Mouse (Mus musculus): ENCODE data around the gene Clps. TPM values are rescaled to one million over a fixed set of nuclear protein-coding genes. Genes with fewer than 3 reads are reported as not detected.

Clps gene
- 1,810 and 2,508 TPM in 2 replicates for polyA plus RNA-seq (2015; fragmentation: Nextera tagmentation; extraction: Ambion mirVana)

DNA sequence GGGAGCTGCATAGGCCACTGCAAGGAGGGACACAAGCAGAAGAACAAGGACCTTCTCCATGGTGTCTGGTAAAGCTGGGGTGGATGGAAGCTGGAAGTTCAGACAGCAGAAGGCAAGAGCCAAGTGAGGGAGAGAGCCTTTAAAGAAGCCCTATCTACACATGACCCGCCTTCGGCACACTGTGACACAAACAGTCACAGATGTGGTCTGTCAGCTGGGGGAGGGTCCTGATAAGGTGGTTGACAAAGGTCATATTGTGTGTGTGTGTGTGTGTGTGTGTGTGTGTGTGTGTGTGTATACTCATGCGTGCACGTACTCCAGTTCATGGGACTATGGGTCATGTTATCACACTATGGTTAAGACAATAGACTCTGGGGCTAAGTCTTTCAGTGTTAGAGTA lies at the start of gene Clps:
Gene Clps, minus strand, starts transcription at position 169 of the 400 bp plus-strand sequence.
- Histone ChIP-seq H3K9me3 (ENCODE audit: control insufficient read depth, low read length) (no peaks in the 10 kb centered on the region), H3K4me2 (ENCODE audit: low read depth, low read length) (no peak within 1 kb of the TSS), H3K27ac (ENCODE audit: low read length) (peak within 1 kb of the TSS; percentile 31), H3K27me3 (replicated peaks; ENCODE audit: control insufficient read depth, insufficient read depth, low read length) (no peaks in the 10 kb centered on the region), H3K9ac (ENCODE audit: low read depth, low read length) (no peak within 1 kb of the TSS), H3K4me1 (ENCODE audit: control insufficient read depth, insufficient read depth, low read length) (peaks cover 12% of the 10 kb centered on the region), H3K4me3 (ENCODE audit: low read length) (no peak within 1 kb of the TSS), H3K36me3 (ENCODE audit: control insufficient read depth, insufficient read depth, low read length) (no peaks in the 10 kb centered on the region)
- 61% methylated on average over 4 of the region's 4 CpGs for WGBS
- no peak; the same call in 1 of the 2 replicates for ATAC-seq

- H3K27ac ChIP-seq (ENCODE audit: low read length), result no peak overlapping the region
- H3K9ac ChIP-seq (ENCODE audit: low read depth, low read length), result no peak overlapping the region
- H3K36me3 ChIP-seq (ENCODE audit: control insufficient read depth, insufficient read depth, low read length), result peaks cover 3% of the 10 kb centered on the region; the same call in 1 of the 2 replicates
- no peaks in the 10 kb centered on the region for H3K4me1 ChIP-seq (ENCODE audit: control insufficient read depth, insufficient read depth, low read length)
- no peak overlapping the region for H3K4me3 ChIP-seq (ENCODE audit: low read length)
- WGBS, result 76% methylated on average over 3 of the region's 3 CpGs
- no peak overlapping the region for H3K4me2 ChIP-seq (ENCODE audit: low read depth, low read length)
- no peaks in the 10 kb centered on the region for H3K9me3 ChIP-seq (ENCODE audit: control insufficient read depth, low read length)
- H3K27me3 ChIP-seq (replicated peaks; ENCODE audit: control insufficient read depth, insufficient read depth, low read length), result no peaks in the 10 kb centered on the region
- no peak for ATAC-seq
Observed at GRCm38 (mm10) chr17:28609543-28609942, 49.0 kb upstream of the Clps start.

- no peak overlapping the region for H3K9ac ChIP-seq (ENCODE audit: low read depth, low read length)
- no peaks in the 10 kb centered on the region for H3K4me1 ChIP-seq (ENCODE audit: control insufficient read depth, insufficient read depth, low read length)
- no peak overlapping the region for H3K4me3 ChIP-seq (ENCODE audit: low read length)
- ATAC-seq, result no peak
- H3K27me3 ChIP-seq (replicated peaks; ENCODE audit: control insufficient read depth, insufficient read depth, low read length), result no peaks in the 10 kb centered on the region
- 90% methylated on average over 9 of the region's 9 CpGs for WGBS
- peaks cover 35% of the 10 kb centered on the region for H3K36me3 ChIP-seq (ENCODE audit: control insufficient read depth, insufficient read depth, low read length)
- H3K27ac ChIP-seq (ENCODE audit: low read length), result no peak overlapping the region
- H3K4me2 ChIP-seq (ENCODE audit: low read depth, low read length), result no peak overlapping the region
- no peaks in the 10 kb centered on the region for H3K9me3 ChIP-seq (ENCODE audit: control insufficient read depth, low read length)
Observed at GRCm38 (mm10) chr17:28601557-28602250, 41.1 kb upstream of the Clps start.

DNA sequence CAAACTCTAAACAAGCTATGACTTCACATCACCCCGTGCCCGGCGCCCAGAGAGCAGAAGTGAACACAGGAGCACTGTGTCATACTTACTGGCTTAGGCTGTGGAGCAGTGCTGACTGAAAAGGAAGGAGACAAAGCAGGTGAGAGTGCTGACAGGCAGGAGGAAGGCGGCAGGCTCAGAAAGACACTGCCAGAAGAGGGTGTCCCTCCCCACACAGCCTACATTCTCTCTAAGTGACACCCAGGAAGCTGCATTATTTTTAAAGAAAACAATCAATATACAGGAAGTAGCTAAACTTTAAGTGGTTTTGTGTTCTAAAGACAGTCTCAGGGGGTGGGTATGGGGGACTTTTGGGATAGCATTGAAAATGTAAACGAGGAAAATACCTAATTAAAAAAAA lies 40.2 kb upstream of the Clps start:
- WGBS, result 86% methylated on average over 5 of the region's 5 CpGs
- no peak overlapping the region for H3K9ac ChIP-seq (ENCODE audit: low read depth, low read length)
- no peak overlapping the region for H3K4me2 ChIP-seq (ENCODE audit: low read depth, low read length)
- H3K9me3 ChIP-seq (ENCODE audit: control insufficient read depth, low read length), result no peaks in the 10 kb centered on the region
- H3K27ac ChIP-seq (ENCODE audit: low read length), result no peak overlapping the region
- ATAC-seq, result no peak
- H3K36me3 ChIP-seq (ENCODE audit: control insufficient read depth, insufficient read depth, low read length), result peaks cover 36% of the 10 kb centered on the region; the same call in 1 of the 2 replicates
- H3K27me3 ChIP-seq (replicated peaks; ENCODE audit: control insufficient read depth, insufficient read depth, low read length), result no peaks in the 10 kb centered on the region
- no peak overlapping the region for H3K4me3 ChIP-seq (ENCODE audit: low read length)
- no peaks in the 10 kb centered on the region for H3K4me1 ChIP-seq (ENCODE audit: control insufficient read depth, insufficient read depth, low read length)

- no peak overlapping the region for H3K9ac ChIP-seq (ENCODE audit: low read depth, low read length)
- H3K27me3 ChIP-seq (replicated peaks; ENCODE audit: control insufficient read depth, insufficient read depth, low read length), result no peaks in the 10 kb centered on the region
- no peak overlapping the region for H3K27ac ChIP-seq (ENCODE audit: low read length)
- peaks cover 38% of the 10 kb centered on the region for H3K36me3 ChIP-seq (ENCODE audit: control insufficient read depth, insufficient read depth, low read length)
- ATAC-seq, result 0 out of 2 replicates have a peak, but pooled peaks have one; percentile 38
- 55% methylated on average over 4 of the region's 4 CpGs for WGBS
- H3K4me2 ChIP-seq (ENCODE audit: low read depth, low read length), result no peak overlapping the region
- no peaks in the 10 kb centered on the region for H3K9me3 ChIP-seq (ENCODE audit: control insufficient read depth, low read length)
- H3K4me3 ChIP-seq (ENCODE audit: low read length), result no peak overlapping the region
- H3K4me1 ChIP-seq (ENCODE audit: control insufficient read depth, insufficient read depth, low read length), result no peaks in the 10 kb centered on the region
Observed at GRCm38 (mm10) chr17:28593965-28594364, 33.4 kb upstream of the Clps start.

DNA sequence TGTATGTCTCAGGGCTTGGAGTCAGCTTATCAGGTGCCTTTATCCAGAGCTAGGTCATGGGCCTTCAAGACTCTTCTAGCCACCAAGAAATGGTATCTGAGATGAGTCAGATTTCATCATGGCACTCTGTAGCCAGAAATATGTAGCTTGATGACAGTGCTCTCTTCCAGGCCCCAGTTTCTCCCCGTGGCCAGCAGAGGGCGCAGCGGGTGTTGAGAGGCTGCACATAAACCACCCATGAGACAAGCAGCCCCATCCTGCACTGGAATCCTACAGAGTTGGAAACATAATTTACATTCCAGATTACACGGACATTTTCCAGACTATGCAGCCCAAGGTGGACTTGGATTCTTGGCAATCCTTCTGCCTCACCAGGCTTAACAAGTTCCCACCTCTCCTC lies 32.4 kb upstream of the Clps start:
- Histone ChIP-seq H3K27ac (ENCODE audit: low read length) (no peak overlapping the region), H3K4me3 (ENCODE audit: low read length) (no peak overlapping the region), H3K9me3 (ENCODE audit: control insufficient read depth, low read length) (no peaks in the 10 kb centered on the region), H3K36me3 (ENCODE audit: control insufficient read depth, insufficient read depth, low read length) (peaks cover 37% of the 10 kb centered on the region), H3K4me2 (ENCODE audit: low read depth, low read length) (no peak overlapping the region), H3K27me3 (replicated peaks; ENCODE audit: control insufficient read depth, insufficient read depth, low read length) (no peaks in the 10 kb centered on the region), H3K4me1 (ENCODE audit: control insufficient read depth, insufficient read depth, low read length) (no peaks in the 10 kb centered on the region), H3K9ac (ENCODE audit: low read depth, low read length) (no peak overlapping the region)
- peak; percentile 48; the same call in 1 of the 2 replicates for ATAC-seq
- whole genome bisulfite sequencing, result 14% methylated on average over 4 of the region's 4 CpGs

- no peak overlapping the region for H3K4me3 ChIP-seq (ENCODE audit: low read length)
- ATAC-seq, result no peak
- H3K27me3 ChIP-seq (replicated peaks; ENCODE audit: control insufficient read depth, insufficient read depth, low read length), result no peaks in the 10 kb centered on the region
- H3K4me2 ChIP-seq (ENCODE audit: low read depth, low read length), result no peak overlapping the region
- no peak overlapping the region for H3K9ac ChIP-seq (ENCODE audit: low read depth, low read length)
- 85% methylated on average over 5 of the region's 5 CpGs for WGBS
- no peak overlapping the region for H3K27ac ChIP-seq (ENCODE audit: low read length)
- no peaks in the 10 kb centered on the region for H3K4me1 ChIP-seq (ENCODE audit: control insufficient read depth, insufficient read depth, low read length)
- H3K36me3 ChIP-seq (ENCODE audit: control insufficient read depth, insufficient read depth, low read length), result peaks cover 35% of the 10 kb centered on the region
- no peaks in the 10 kb centered on the region for H3K9me3 ChIP-seq (ENCODE audit: control insufficient read depth, low read length)
Observed at GRCm38 (mm10) chr17:28591476-28591875, 30.9 kb upstream of the Clps start.

GRCm38 (mm10) chr17:28590596-28590995 lies 30.0 kb upstream of the Clps start:
- 87% methylated on average over 3 of the region's 3 CpGs for WGBS
- H3K27ac ChIP-seq (ENCODE audit: low read length), result no peak overlapping the region
- no peak overlapping the region for H3K9ac ChIP-seq (ENCODE audit: low read depth, low read length)
- no peak overlapping the region for H3K4me2 ChIP-seq (ENCODE audit: low read depth, low read length)
- H3K36me3 ChIP-seq (ENCODE audit: control insufficient read depth, insufficient read depth, low read length), result peaks cover 33% of the 10 kb centered on the region
- no peak for ATAC-seq
- no peaks in the 10 kb centered on the region for H3K27me3 ChIP-seq (replicated peaks; ENCODE audit: control insufficient read depth, insufficient read depth, low read length)
- no peak overlapping the region for H3K4me3 ChIP-seq (ENCODE audit: low read length)
- no peaks in the 10 kb centered on the region for H3K9me3 ChIP-seq (ENCODE audit: control insufficient read depth, low read length)
- H3K4me1 ChIP-seq (ENCODE audit: control insufficient read depth, insufficient read depth, low read length), result no peaks in the 10 kb centered on the region

GRCm38 (mm10) chr17:28588591-28588990 lies 28.0 kb upstream of the Clps start:
- 78% methylated on average over 2 of the region's 2 CpGs for WGBS
- H3K4me3 ChIP-seq (ENCODE audit: low read length), result no peak overlapping the region
- ATAC-seq, result no peak
- H3K36me3 ChIP-seq (ENCODE audit: control insufficient read depth, insufficient read depth, low read length), result peaks cover 29% of the 10 kb centered on the region
- no peak overlapping the region for H3K9ac ChIP-seq (ENCODE audit: low read depth, low read length)
- H3K9me3 ChIP-seq (ENCODE audit: control insufficient read depth, low read length), result no peaks in the 10 kb centered on the region
- H3K27me3 ChIP-seq (replicated peaks; ENCODE audit: control insufficient read depth, insufficient read depth, low read length), result no peaks in the 10 kb centered on the region
- H3K4me1 ChIP-seq (ENCODE audit: control insufficient read depth, insufficient read depth, low read length), result no peaks in the 10 kb centered on the region
- H3K27ac ChIP-seq (ENCODE audit: low read length), result no peak overlapping the region
- H3K4me2 ChIP-seq (ENCODE audit: low read depth, low read length), result no peak overlapping the region

DNA sequence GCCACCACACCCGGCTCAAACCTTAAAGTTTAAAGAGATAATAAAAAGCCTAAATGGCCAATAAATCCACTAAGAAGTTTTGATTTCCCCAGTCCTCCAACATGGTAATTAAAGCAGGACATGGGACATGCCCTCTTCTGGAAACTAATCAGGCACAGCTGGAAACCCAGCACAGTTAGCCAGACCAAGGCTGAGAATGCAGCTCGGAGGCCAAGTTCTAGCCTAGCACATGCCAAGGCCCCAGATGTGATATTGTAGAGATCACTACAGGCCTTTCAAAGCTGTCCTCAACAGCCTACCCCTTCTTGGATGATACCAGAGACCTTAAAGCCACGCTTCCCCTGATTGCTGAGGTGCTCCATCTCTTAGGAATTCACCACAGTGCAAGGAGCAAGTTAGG lies 25.9 kb upstream of the Clps start:
- Histone ChIP-seq H3K9me3 (ENCODE audit: control insufficient read depth, low read length) (no peaks in the 10 kb centered on the region), H3K27ac (ENCODE audit: low read length) (no peak overlapping the region), H3K4me1 (ENCODE audit: control insufficient read depth, insufficient read depth, low read length) (no peaks in the 10 kb centered on the region), H3K4me2 (ENCODE audit: low read depth, low read length) (no peak overlapping the region), H3K9ac (ENCODE audit: low read depth, low read length) (no peak overlapping the region), H3K27me3 (replicated peaks; ENCODE audit: control insufficient read depth, insufficient read depth, low read length) (no peaks in the 10 kb centered on the region), H3K36me3 (ENCODE audit: control insufficient read depth, insufficient read depth, low read length) (peaks cover 11% of the 10 kb centered on the region), H3K4me3 (ENCODE audit: low read length) (no peak overlapping the region)
- WGBS, result 83% methylated on average over 3 of the region's 3 CpGs
- ATAC-seq, result no peak

All from intestine, embryonic 16.5 days (tissue).